Mouse (Mus musculus) cerebellum, adult 11 months (tissue): ENCODE measurements around the gene Dupd1.
A peak's percentile ranks its signal among the peaks of the same experiment; 100 is the strongest.

ENCODE experiments used
- DNase-seq: peaks from one replicate; pipeline ENCODE4 v3.0.0; 2022

The Dupd1 gene

DNA sequence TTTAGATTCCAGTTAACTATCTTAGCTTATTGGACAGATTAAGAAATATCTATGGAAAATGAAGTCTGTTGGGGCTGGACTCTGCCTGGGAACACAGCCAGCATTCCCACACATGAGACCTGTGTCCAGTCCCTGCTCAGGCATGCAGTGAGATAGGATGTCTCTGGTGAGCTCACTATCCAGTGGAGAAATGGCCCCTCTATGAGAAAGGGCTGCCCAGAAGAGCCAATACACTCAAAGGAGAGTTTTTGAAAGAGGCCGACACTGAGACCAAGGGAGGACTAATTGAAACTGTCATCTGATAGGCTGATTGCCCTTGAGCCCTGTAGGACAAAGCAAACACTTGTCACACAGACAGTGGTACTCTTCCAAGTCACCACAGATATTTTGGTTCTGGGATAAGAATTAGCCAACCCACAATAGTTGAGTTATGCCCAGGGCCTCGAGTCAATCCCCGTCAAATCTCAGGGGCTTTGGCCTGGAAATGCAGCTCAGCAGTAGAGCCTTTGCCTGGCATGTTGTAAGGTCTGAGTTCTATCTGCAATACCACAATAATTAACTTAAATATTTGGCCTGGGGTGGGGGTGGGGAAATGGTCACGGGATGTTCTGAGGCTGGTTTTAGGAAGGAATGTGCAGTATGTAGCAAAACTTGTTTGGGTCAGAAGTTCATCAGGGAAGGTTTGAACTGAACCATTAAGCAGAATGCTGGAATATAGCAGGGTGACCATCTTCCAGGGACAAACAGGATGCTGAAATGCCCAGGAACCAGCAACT, 6.2 kb upstream of the Dupd1 start:
- DNase-seq = no peak

DNA sequence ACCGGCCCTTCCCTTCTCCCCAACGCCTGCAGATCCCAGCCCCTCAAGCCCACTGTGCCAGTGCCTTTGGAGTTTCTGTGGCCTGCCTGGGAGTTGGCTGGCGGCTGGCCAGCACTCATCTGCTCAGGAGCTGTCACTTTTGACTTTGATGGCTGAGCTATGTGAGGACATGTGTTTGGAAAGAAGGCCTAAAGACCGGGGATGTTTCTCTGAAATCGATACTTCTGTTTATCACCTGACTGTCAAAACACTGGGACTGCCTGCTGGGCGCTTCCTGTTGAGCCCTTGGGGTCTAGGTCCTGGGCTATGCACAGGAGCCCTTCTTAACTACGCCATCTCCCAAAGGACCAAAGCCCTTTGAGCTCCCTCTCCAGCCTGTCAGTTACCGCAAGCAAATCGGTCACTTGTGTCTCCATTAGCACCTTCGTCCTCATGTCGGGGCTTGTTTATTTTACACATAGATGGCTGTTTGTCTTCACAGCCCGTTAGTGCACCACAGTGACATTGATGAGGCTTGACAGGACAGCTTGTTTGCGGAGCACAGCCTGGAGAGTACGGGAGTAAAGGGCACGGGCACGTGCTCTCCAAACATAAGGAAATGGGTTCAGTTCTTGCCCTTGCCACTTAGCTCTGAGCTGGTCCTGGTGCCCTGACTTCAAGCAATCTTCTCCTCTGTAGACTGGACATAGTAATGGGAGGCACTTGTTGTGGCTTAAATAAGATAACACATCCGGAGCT, 5.4 kb upstream of the Dupd1 start:
- DNase-seq = no peak

DNA sequence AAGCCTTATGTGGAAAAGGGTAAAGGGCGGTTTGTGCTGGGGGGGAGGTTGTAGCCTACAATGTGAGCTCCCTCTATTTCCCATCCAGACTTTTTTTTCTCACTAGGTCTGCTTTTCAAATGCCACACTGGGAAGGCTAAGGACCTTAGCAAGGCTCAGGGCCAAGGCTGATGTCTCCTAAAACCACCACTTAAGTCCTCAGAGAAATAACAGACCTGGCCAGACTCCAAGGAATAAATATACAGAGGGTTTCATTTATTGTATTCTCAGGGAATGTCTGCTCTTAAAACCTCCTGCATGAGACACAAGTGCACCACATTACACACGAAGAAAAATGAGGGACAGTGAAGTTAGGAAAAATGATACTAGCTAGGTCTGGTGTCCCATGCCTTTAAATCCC, 3.1 kb downstream of the Dupd1 start:
- DNase-seq = no peak

DNA sequence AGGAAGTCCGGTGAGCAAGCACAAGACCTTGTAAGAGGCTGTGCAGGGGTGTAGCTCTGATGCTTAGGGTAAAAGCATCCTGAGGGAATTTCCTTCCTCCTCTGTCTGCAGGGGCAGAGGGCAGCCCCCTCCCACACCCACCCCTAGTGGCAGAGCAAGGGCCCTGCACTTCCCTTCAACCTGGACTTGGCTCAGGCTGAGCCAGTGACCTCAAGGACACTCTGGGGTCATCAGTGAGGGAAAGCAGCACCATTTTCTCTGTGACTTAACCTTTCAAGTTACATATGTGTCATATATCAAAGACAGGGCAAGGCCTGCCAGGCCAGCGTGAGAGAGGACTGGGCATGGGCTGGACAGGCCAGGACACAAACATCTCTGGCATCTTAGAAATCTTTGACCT, 4.8 kb downstream of the Dupd1 start:
- no peak for DNase-seq

DNA sequence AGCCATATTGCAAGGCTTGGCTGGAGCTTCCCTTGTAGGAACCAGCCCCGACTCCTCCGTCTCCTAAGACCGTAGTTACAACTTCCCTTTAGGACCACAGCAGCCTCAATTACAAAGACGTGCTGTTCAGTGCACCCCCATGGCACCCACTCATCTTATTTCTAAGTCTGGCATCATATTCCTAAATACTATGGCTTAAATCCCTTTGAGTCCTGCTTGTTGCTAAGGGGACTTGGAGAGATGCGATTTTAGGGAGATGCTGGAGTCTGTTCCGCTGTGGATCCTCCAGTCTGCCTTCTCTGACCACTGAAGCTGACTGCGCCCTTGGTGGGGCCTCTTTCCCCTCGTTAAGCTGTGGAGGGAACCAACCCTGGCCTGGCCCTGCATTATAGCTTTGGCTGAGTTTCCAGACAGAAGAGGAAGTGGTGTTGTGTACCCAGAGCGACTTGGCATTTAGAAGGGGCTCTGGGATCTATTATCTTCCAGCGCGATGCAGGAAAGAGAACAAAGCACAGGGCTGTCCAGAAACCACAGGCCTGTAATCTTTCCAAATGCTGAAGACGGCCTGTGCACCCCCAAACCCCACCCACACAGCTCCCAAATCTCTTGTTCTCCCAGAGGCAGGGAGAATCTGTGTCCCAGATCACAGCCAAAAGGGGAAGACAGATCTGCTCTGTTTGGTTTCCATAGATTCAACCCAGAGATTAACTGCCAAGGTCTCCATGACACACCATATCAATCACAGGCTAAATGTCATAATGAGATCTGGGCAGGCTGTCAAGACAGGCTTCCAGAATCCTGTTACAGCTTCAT, 7.4 kb downstream of the Dupd1 start:
- no peak for DNase-seq

DNA sequence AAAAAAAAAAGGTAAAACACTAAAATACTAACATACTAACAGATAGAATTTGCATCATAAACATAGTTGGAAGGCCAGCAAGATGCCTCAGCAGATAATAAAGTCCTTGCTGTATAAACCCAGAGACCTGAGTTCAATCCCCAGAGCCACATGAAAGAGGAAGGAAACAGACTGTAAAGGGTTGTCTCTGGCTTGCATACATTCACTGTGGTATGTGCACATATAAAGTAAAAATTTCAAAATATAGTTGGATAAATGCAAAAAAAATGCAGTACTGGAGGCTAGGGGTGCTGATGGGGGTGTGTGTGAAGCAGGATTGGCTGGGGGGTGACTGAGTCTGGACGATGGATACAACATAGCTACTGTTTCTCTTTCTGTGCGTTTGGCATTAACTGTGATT, 8.9 kb downstream of the Dupd1 start:
- no peak for DNase-seq

DNA sequence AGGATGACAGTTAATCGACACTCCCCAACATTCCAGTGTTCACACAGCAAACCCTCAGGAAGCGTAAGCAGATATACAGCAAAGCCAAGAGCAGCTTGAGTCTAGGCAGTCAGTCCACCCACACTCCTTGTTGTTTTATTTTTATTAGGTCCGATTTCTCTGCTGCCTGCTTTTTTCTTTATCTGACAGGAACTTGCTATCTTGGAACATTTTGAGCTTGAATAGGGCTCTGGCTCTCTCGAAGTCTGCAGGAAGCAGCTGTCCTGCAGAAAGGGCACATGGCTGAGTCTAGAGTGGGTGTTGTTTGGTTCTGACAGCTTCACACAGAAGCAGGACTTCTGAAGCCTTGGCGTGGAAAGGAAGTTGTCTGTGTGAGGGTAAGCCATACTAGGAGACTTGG, 11.1 kb downstream of the Dupd1 start:
- DNase-seq = no peak

DNA sequence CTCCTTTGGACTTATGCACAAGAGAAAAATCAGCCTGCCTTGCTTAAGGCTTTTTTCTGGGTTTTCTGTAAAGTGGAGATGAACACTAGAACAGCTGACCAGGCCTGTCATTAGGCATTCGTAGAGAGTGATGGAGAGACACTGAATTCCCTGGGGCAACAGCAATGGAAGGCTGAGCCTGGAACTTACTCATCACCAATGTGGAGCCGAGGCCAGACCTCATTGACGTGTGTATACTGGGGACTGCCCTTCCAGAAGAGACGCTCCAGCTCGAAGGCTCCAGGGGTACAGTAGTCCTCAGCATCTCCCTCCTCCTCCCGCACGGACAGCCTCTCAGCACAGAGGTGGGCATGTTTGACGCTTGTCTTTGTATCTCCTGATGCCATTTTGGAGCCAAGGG, 11.7 kb downstream of the Dupd1 start:
- DNase-seq = no peak

DNA sequence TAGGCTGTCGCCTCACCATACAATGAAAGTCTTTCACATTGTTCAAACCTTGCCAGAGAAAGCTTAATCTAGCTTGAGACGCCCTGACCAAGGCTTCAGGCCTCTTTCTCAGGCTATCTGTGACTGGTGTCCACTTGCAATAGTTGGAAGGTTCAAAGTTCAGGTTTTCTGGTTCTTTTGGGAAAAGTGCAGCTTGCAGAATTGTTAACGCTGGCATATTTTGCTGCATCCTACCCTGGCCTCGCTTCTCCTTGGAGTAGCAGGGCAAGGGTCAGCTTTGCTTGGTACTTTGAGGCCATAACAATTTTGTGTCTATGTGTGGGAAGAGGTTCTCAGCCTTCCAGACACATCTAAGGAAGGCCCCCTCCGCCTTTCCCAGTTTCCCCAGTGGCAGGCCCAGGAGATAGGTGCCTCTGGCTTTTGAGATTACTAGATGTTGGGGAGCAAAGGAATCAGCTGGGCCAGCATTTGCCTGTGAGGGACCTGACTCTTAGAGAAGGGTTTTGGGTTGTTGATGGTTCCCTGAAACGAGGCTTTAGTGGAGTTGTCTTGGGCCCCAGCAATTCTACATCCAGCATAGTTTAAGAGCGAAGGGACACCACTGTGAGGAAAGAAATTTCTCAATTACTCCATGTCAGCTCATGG, 18.1 kb downstream of the Dupd1 start:
- DNase-seq = no peak

DNA sequence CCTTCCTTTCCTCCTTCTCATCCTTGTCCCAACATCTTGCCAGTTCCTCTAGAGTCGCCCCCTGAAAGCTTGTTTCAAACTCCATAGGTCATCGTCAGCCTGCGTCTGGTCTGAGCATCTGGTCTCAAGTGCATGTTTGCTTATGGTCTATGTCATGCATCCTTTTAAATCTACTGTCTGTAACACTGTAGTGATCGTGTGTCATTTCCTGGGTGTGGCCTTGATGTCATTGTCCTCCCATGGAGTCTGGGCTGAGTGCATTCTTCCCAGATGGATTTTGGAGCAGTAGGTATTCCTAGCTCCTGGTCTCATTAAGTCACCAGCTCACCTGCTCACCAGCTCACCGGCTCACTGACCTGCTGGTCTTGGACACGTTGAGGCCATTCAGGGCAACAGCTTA, 19.4 kb downstream of the Dupd1 start:
- DNase-seq = no peak

DNA sequence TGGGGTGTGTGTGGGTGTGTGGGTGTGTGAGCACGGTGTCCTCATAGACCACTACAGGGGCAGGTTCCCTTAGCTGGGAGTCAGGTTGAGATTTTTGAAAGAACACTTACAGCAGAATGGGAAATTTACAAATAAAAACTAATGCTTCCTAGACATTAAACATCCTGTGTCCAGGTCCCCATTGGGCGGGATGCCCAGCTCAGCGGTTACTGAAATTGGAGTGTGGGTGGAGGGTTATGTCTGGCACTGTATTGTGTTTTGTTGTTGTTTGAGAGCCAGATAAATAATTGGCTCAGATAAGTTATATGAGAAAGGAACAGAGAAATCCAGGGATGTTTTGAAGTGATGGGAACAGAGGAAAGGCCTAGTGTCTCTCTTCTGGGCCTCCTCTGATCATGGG, 23.3 kb downstream of the Dupd1 start:
- DNase-seq = no peak

DNA sequence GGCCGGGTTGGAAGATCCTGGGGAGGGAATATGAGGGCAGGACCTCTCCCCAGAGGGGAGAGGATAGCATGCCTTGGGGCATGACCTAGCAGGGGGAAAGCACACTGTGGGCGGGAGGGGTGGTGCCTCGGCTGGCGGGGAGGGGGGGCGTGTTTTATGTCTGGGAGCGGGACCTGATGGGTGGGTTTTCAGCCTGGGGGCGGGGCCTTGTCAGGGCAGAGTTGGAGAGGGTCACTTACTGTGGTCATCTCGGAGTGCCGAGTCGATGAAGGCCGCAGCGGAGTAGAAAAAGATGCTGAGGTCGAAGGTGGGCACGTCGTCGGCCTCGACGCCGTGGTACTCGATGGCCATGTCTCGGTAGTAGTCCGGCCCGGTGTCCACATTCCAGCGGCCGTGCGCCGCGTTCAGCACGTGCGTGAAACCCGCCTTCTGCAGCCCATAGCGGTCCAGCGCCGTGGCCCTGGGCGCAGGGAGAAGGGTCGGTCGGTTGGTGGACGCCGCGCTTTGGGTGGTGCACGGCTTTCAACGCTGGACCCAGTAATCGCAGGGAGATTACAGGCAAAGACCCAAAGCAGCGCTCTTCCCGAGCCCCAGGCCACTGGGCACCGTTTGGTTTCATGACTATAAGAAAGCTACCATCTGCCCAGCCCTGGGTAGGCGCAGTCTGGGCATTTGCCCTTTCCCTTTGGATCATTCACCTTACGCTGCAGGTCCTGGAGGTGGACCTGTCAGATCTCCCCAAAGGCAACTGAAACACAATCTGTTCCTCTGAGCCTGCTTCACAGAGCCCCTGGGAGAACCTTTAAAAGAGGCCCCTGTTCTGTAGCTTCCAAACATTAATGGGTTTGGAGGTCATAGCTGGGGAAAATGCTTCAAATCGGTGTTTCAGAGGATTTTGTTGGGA, 27.7 kb downstream of the Dupd1 start:
- DNase-seq = no peak

DNA sequence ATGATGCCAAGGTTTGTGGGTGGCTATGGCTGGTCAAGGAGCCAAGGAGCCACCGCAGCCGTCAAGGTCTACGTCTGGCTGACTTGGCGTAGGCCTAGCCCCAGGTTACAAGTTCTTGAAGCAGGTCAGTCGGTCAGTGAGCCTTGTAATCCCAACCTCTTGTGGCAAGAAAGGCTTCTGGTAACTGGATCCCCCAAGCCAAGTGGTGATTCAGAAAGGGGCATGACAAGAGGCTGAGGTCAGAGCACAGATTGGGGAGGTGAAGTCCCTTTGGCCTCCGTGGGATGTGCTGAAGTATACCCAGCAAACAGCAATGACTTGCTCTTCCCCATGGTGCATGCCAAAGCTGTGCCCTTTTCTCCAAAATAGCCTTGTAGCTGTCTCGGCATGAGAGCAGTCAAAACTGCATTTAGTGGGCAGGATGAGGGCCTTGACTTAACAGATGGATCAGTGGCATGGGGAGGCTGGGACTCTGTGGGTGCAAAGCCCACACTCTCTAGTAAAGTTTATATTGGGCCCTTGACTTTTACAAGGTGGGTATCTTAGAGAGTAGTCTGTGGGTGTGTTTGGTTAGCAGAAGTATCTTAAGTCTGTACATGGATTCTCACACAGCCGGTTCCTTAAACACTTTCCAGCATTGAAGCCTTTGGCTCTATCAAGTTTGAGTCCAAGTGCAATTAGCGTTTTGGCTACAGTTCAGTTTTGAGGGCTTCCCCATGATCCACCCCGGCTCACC, 28.8 kb downstream of the Dupd1 start:
- DNase-seq = no peak

DNA sequence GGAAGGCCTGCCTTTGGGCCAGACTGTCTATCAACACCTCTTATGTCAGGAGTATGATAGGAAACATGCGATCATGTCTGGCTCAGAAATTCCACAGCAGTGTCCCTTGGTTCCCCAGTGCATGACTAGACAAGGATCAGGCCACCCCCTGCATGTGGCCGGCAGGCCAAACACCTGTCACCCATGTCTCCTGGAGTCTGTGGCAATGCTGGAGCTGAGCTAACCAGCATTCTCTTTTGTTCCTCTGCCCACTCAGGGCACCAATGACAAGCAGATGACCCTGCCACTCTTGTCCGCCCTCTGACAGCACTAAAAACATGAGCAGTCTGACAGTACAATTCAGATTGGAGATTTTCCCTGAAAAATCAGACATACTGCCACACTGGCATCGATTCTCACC, 30.5 kb downstream of the Dupd1 start:
- no peak for DNase-seq

DNA sequence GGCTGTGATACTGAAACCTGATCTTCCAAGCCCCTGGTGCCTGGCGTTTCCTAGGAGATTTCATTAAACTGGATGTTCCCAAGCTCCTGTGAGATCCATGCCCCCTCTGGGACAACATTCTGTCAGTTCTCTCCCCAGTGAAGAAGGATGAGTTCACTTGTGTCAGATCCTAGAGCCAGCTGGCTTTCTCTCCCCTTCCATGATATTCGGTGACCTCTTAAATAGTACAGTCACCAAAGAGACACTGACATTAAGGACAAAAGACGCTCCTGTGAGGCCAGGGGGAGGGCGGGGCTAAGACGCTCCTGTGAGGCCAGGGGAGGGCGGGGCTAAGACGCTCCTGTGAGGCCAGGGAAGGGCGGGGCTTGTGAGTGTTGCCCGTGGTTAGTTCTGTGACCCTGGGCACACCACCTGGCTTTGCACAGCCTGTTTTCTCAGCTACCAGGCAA, 31.7 kb downstream of the Dupd1 start:
- no peak for DNase-seq

DNA sequence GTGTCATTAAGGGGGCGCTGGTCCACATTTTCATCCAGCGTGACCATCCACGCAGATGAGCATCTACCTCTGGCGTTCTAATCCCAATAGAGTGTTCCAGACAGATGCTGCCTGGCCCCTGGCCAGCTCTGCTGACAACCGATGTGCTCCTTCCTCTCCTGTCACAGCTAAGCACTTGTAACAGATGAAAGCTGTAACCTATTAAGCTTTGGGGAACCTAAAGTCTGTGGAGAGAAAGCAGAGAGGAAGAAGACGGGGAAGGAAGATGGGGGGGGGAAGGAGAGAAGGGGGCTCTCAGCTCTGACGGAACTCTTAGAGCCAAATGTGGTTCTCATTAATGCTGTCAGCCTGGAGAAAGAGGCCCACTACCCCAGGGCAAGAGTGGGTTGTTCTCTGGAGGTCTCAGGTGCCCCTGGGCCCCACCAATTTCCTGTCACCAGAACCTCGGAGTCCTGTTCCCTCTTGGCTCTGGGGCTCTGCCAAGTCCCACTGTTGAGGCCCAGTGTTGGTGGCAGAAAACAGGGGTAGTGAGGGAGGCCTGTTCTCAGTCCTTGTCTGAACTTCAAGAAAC, 34.7 kb downstream of the Dupd1 start:
- DNase-seq = no peak

DNA sequence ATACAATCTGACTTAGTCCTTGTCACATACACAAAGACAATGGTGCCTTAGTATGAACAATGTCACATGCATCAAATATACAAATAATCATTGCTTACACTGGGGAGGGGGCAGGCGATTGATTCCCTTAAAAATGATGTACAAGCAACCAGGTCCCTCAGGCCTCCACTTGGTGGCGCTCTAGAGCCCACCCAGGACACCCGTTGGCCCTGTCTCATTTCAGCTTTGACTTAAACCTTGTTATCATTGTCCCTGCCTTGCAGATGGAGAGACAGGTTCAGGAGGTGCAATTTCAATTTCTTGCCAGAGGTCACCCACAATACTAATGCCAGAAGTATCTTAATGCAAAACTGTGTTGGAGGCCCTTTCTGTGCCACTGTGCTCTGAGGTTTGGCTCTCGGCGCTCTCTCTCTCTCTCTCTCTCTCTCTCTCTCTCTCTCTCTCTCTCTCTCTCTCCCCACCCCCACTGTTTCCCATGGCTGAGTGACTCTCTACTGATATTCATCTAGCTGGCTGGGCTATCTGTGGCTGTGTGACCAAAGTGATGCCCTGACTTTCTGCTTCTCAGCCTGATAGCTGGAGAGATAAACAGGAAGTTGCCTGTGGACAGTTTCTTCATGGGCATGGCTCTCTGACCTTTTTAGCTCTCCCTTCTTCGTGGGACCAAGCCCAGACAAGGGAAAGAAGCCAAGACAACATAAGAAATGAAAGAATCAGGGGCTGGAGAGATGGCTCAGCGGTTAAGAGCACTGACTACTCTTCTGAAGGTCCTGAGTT, 35.7 kb downstream of the Dupd1 start:
- DNase-seq = peak; percentile 28

DNA sequence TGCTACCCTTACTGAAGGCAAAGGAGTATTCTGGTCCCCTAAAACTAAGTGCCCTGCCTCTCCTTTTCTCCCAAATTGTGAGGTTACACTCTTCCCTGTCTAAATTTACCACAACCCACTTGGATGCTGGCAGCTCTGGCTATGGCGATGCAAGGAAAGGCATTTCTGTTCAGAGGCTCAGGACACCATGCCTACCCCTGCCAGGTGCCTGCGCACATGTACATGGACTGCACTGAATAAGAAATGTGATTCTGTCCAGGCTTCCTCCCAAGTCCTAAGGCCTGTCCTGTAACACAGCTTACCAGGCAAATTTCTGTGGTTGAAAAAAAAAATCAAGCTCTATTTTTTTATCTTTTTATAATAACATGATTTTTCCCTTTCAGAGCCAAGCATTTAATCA, 38.2 kb downstream of the Dupd1 start:
- no peak for DNase-seq

DNA sequence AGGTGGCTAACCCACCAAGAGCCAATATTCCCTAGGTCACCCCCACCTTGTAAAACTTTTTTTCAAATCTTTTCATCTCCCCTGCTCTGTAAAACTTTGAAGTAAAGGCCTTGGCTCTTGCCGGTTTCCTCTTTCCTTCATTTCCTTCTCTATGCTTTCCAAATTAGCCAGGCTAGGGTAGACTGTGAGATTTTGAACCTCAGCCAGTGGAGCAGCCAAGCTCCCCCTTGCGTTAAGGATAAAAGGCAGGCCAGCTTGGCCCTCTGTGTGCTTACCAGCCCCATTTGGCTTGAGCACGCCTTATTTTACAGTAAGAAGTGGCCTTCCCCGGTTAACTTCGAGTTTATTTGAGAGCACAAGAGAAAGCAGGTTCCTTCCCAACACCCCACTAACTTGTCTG, 39.9 kb downstream of the Dupd1 start:
- no peak for DNase-seq

DNA sequence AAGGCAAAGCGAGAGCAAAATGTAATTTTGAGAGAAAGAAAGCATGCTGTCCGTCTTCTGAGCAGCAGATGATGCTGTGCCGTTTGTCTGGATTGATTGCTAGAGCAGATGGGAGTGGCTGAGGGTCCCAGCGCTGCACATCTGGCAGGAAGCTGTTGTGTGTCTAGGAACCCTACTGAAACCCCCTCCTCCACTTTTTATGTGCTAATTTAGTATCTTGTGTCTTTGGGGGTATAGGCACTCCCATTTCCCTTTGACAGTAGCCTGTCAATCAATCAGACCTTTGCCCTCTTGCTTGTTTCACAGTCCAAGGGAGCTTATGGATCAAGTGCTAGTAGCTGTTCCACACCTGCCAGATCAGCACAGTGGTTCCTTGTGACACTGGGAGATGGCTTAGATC, 41.3 kb downstream of the Dupd1 start:
- DNase-seq = no peak
